Mouse (Mus musculus): ENCODE data around the gene Dll1.

- TF ChIP-seq POLR2A (IDR thresholded peaks at IDR 0.05; ENCODE audit: extremely low read depth, insufficient read depth, low read length) (no peak), CTCF (IDR thresholded peaks at IDR 0.05; ENCODE audit: low read depth, low read length) (no peak)
Measured at GRCm38 (mm10) chr17:15329740-15330318, 46.8 kb downstream of the Dll1 start.
